Mouse (Mus musculus): ENCODE measurements around the gene Nsg2. TPM values are rescaled to one million over a fixed set of nuclear protein-coding genes. Genes with fewer than 3 reads are reported as not detected.

The Nsg2 gene
- 123 TPM for polyA plus RNA-seq (2017; shearing (Covaris generic))

DNA sequence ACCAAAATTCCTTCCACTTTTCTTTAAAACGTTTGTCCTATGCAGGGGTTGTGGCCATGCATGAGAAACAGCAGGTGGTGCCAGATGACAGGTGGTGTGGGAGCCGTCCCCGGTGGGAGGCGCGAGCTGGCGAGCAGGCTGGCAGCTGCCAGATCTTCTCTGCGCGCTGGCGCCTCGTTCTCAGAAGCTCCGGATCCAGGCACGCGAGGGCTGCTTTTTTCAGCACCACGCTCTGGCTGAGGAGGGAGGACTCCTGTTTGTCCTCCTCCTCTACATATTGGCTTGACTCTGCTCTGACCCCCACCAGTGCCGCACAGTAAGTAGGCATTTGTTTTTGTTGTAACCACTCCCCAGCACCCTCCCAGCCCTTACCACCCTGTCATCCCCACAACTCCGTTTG, at the start of gene Nsg2:
TSS of gene Nsg2 (plus strand) at position 183 of the 400 bp plus-strand sequence.

DNA sequence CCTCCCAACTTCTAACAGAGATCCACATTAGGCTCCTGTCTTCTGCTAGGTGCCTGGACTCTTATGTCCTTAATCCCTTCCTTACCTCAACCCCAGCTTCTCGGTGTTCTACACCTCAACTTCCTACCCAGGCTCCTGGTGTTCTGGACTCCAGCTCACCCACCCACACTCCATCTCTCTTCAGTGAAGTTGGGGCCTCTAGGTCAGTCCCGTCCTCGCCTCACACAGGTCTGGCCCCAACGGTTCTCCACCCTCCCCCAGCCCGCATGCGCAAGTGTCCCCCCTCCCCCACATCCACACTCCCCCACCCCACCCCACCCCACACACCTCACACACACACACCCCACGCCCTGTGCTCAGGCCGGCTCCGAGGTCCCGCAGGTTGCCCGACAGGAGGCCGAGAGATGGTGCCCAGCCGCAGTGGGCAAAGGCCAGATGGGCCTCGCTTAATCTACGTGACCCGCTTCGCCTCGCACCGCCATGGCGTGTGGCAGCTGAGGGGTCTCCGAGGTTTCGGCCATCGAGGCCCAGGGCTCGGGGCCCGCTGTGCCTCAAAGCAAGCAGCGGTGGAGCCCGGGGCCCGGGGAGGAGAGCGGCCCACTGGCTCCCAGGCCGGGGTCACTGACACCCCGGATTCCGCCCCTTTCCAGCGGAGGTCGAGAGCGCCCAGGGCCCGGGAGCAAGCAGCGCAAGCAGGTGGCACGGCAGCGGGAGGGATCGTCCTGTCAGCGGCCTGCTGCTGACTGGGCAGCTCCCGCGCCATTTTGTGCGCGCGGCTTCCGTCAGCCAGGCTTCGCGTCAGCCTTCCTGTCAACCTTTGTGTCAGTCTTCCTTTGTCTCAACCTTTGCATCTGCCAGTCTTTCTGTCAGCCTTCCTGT, 34.8 kb upstream of the Nsg2 start, which contains the start of gene 4930524B15Rik:
TSS of gene 4930524B15Rik (plus strand) at position 337 of the 879 bp plus-strand sequence.

Other genes starting within 250 kb of the Nsg2 start
- 14.7 TPM for gene Cpeb4, start 128.3 kb upstream of the Nsg2 start, polyA plus RNA-seq (2017; shearing (Covaris generic))
- not detected for gene 4930524B15Rik, start 34.9 kb upstream of the Nsg2 start, polyA plus RNA-seq (2017; shearing (Covaris generic))
- gene Il9r, start 199.8 kb downstream of the Nsg2 start, polyA plus RNA-seq (2017; shearing (Covaris generic)): 0.30 TPM
- 16.8 TPM for gene Snrnp25, start 205.0 kb downstream of the Nsg2 start, polyA plus RNA-seq (2017; shearing (Covaris generic))
- gene Rhbdf1, start 221.8 kb downstream of the Nsg2 start, polyA plus RNA-seq (2017; shearing (Covaris generic)): not detected
- 14.4 TPM for gene Mpg, start 226.0 kb downstream of the Nsg2 start, polyA plus RNA-seq (2017; shearing (Covaris generic))

Data from effector memory CD4-positive, alpha-beta T cell, adult 7 months (primary cell).